Mouse (Mus musculus) bone marrow macrophage, adult 2 months (primary cell): ENCODE results near the gene Ppp6r3.

Experiments used
- CTCF ChIP-seq: IDR thresholded peaks from 2 replicates; pipeline ENCODE4 v1.5.1; 2012; ENCODE audit warnings: low read depth, mild to moderate bottlenecking, low read length, moderate library complexity
- POLR2A ChIP-seq: IDR thresholded peaks from 2 replicates; pipeline ENCODE4 v1.6.1; 2012; ENCODE audit warnings: mild to moderate bottlenecking, low read depth, low read length, borderline replicate concordance

- TF ChIP-seq CTCF (no peak), POLR2A (no peak)
These were observed 123.9 kb downstream of the Ppp6r3 start for GRCm38 (mm10) chr19:3451649-3452048.
